29 mouse cellular contexts compared by ENCODE assay signal in genomic region chr1:192601206-192601605, GRCm38 (mm10).
"Had no signal": no experiment of that assay in that cellular context is flagged by ENCODE, and none has a peak within 500 bp of the region (broad histone marks: within the 10 kb centered on the region; RNA-seq: fewer than 3 reads in every experiment).

No protein-coding gene starts in this region.

- H3K4me1 ChIP-seq: hindbrain, embryonic 15.5 days had no signal

- H3K9me3 ChIP-seq: heart, embryonic 10.5 days; heart, embryonic 12.5 days; heart, embryonic 13.5 days; heart, embryonic 15.5 days; hindbrain, embryonic 10.5 days; hindbrain, embryonic 12.5 days; hindbrain, embryonic 13.5 days; hindbrain, embryonic 15.5 days; intestine, embryonic 15.5 days; kidney, embryonic 15.5 days had no signal

- ATAC-seq: hindbrain, embryonic 16.5 days; hindbrain, postnatal 0 days; inflammation-experienced regulatory T-cells, adult 6 months; intestine, embryonic 15.5 days; intestine, postnatal 0 days had no signal

- H3K9ac ChIP-seq: heart, embryonic 12.5 days; heart, embryonic 13.5 days; heart, embryonic 15.5 days; hindbrain, embryonic 12.5 days; hindbrain, embryonic 13.5 days; hindbrain, embryonic 14.5 days; hindbrain, embryonic 15.5 days; intestine, embryonic 15.5 days; kidney, embryonic 15.5 days had no signal

- H3K27me3 ChIP-seq: heart, embryonic 12.5 days; heart, embryonic 13.5 days; heart, embryonic 15.5 days; hindbrain, embryonic 12.5 days; hindbrain, embryonic 13.5 days; hindbrain, embryonic 15.5 days; intestine, embryonic 15.5 days; kidney, embryonic 15.5 days had no signal

- H3K36me3 ChIP-seq: heart, embryonic 10.5 days; heart, embryonic 12.5 days; heart, embryonic 13.5 days; heart, embryonic 15.5 days; hindbrain, embryonic 10.5 days; hindbrain, embryonic 12.5 days; hindbrain, embryonic 13.5 days; hindbrain, embryonic 15.5 days; intestine, embryonic 15.5 days; kidney, embryonic 15.5 days had no signal

- H3K27ac ChIP-seq: heart, adult 2 months; heart, embryonic 10.5 days; heart, embryonic 13.5 days; heart, embryonic 15.5 days; hindbrain, embryonic 12.5 days; hindbrain, embryonic 13.5 days; hindbrain, embryonic 14.5 days; hindbrain, embryonic 15.5 days; hindbrain, postnatal 0 days; intestine, embryonic 15.5 days; kidney, embryonic 15.5 days; kidney, postnatal 0 days; layer of hippocampus, adult 2 months; left cerebral cortex, adult 2 months had no signal

- H3K4me2 ChIP-seq: heart, embryonic 11.5 days; heart, embryonic 12.5 days; heart, embryonic 13.5 days; heart, embryonic 15.5 days; hindbrain, embryonic 12.5 days; hindbrain, embryonic 13.5 days; hindbrain, embryonic 14.5 days; hindbrain, embryonic 15.5 days; intestine, embryonic 15.5 days; kidney, embryonic 15.5 days had no signal

- H3K4me3 ChIP-seq: heart, adult 2 months; heart, embryonic 10.5 days; heart, embryonic 12.5 days; heart, embryonic 13.5 days; heart, embryonic 15.5 days; hindbrain, embryonic 10.5 days; hindbrain, embryonic 12.5 days; hindbrain, embryonic 13.5 days; hindbrain, embryonic 15.5 days; intestine, embryonic 15.5 days; kidney, embryonic 15.5 days; layer of hippocampus, adult 2 months; left cerebral cortex, adult 2 months had no signal

- DNase-seq: heart, adult 2 months; heart, postnatal 10 days; heart, postnatal 14 days; heart, postnatal 36 days; heart, postnatal 4 days; kidney, adult 18-20 months; kidney, postnatal 10 days; kidney, postnatal 4 days; layer of hippocampus, adult 9-11 months; layer of hippocampus, postnatal 36 days had no signal
